Mouse (Mus musculus) telencephalon, adult 2 months (tissue): ENCODE measurements around the gene Unc93a2.
"Not testable (repeated sequence)": the region's sequence is repeated elsewhere in the genome, so short reads cannot be mapped to it uniquely, and the experiment has no call there.

Experiments used
- DNase-seq: peaks from one replicate; pipeline ENCODE4 v3.0.0-alpha.2; 2011; ENCODE audit warnings: low read depth, low spot score

The Unc93a2 gene

DNA sequence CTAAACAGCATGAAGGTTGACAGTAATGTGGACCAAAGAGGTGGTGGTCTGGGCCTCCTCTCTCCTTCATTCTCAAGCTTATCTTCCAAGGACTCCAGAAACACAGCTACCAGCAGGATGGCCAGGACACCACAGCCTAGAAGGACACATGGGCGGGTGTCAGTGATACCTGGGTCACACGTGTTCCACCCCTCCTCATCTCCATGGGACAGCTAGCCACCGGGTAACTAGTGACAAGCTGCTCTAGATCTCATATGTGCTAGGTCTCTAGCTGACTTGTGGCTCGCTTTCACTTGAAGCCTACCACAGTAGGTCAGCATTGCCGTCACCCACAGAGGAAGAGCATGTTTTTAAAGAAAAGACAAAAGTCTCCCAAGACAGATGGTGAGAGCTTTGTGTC lies 13.4 kb downstream of the Unc93a2 start, which contains the start of gene Gm49630:
TSS of gene Gm49630 (minus strand) at position 101 of the 400 bp plus-strand sequence.
- DNase-seq: not testable (repeated sequence)

DNA sequence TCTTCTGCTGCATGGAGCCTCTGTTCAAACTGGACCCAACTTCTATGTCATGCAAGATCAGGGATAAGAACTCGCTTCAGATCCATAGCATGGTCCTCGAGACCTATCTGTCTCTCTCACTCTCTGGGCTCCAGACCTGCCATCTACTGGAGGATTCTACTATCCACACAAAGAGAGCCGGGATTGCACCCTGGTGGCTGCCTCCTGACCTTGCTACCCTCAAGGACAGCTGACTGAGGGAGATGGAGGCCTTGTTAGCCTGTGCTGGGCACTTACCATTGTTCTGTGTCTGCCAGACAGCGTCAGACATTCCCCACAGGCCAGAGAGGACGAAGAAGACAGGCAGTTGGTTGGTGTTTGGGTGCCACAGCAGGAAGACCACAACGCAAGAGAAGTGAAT lies 15.9 kb downstream of the Unc93a2 start:
- not testable (repeated sequence) for DNase-seq

- peak; percentile 10 for DNase-seq
Measured at GRCm38 (mm10) chr17:7366676-7367374, 18.4 kb downstream of the Unc93a2 start.

- not testable (repeated sequence) for DNase-seq
Measured at GRCm38 (mm10) chr17:7366265-7366664, 19.0 kb downstream of the Unc93a2 start.

DNA sequence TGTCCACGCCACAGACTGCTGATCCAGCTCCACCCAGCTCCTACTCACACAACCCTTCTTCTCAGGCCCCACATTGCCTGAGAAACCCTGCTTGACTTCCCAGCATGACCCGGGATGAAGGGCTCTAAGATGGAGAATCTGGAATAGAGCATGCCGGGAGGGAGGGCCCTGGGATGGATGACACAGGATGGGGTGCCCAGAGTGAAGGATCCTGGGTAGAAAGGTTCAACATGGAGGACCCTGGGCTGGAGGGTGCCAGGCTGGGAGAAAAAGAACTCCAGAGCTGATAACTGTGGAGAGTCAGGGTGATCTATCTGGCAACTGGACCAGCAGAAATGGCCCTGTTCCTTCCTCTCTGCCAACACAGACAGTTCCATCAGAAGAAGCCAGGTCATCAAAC lies 19.6 kb downstream of the Unc93a2 start:
- DNase-seq: not testable (repeated sequence)

GRCm38 (mm10) chr17:7360749-7361465 lies 24.4 kb downstream of the Unc93a2 start:
- not testable (repeated sequence) for DNase-seq

DNA sequence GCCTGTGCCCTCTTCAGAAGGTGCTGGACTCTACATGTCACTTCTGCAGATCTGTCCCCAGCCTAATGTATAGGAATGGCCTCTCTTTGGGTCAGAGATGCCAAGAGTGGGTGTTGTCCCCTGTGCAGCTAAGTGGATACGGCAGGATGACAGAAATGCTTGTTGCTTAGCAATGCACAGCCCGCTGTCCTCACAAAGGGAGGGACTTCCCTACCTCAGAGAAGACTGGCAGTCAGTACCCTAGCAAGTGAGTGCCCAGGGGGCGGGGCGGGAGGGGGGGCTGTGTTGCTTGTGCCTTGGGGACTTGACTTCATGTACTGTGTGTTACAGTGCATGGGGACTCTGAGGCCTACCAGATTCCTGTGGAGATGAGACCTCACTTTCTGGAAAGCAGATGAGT lies 25.5 kb downstream of the Unc93a2 start:
- DNase-seq: not testable (repeated sequence)

GRCm38 (mm10) chr17:7352596-7352995 lies 32.7 kb downstream of the Unc93a2 start, which contains the start of gene Ttll2:
Gene Ttll2, minus strand, starts transcription at chr17:7352696.
- not testable (repeated sequence) for DNase-seq

DNA sequence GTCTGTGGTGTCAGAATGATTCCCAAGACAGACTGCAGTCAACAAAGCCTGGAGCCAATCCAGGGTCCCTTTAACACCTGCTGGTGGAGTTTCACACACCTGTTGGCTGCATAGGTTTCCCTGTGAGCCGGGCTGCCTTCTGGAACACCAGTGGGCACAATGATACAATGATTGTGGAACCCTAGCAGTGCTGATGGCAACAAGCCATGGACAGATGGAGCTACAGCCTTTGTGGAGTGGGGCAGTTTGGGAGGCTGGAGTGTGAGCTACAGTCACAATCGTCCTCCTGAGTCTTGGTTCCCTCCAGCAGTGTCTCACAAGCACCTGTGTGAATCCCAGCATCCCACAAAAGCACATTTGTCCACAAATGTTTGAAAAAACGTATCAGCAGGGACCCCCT lies 36.5 kb downstream of the Unc93a2 start:
- not testable (repeated sequence) for DNase-seq

GRCm38 (mm10) chr17:7337381-7337780 lies 47.9 kb downstream of the Unc93a2 start:
- DNase-seq: not testable (repeated sequence)

DNA sequence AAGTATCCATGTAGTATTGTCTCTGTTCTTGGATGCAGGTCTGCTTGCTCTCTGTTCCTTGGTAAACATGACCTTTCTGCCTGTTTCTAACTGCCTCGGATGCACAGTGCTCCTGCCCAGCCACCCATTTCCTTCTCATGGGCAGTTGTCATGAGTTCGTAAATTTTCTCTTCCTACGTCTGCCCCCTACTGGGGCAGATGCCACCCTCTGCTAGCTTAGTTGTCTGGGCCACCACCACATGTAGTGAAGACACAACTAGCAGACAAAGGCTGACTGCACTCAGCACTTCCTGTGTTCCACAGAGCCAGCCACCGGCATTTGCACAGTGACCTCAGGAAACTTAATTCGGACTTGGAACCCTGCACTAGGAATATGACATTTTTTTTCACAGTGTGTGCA lies 52.5 kb downstream of the Unc93a2 start:
- not testable (repeated sequence) for DNase-seq

- not testable (repeated sequence) for DNase-seq
Measured at GRCm38 (mm10) chr17:7326415-7326814, 58.8 kb downstream of the Unc93a2 start.

DNA sequence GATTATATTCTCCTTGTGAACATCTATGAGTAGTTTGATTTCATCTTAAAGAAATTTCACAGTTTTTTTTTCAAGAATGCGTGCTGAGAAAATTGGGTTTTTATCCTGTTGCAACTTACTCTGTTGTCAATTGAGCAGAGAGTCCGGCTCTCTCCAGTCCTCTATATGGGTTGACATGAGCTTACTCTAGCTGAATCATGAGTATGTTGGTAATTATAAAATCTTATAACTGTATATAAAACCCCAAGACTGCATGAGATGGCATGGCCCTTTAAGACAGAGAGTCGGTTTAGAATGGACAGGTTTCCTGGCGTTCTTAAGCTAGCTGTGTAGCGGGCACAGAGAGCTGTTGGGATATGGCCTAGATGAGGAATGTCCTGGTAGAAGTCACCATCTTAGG lies 60.9 kb downstream of the Unc93a2 start, which contains the start of gene Tcp10a:
TSS of gene Tcp10a (plus strand) at position 301 of the 400 bp plus-strand sequence.
- not testable (repeated sequence) for DNase-seq

DNA sequence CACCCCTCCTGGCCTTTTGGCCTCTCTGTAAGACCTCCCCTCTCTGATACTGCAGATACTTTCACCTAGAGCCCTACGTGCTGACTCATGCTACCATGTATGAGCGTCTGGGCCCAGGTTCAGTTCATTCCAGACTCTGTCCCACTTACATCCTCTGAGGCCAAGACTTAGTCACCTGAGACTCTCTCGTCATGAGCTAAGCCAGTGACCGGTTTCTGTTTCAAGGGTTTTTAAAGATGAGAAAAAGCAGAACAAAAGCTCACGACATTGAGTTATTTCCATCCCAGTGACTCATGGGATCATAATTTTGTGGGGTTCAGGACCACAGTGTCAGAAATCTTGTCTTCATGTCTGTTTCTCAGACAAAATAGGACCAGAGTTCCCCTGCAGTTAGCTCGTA lies 65.5 kb downstream of the Unc93a2 start:
- DNase-seq: not testable (repeated sequence)

DNA sequence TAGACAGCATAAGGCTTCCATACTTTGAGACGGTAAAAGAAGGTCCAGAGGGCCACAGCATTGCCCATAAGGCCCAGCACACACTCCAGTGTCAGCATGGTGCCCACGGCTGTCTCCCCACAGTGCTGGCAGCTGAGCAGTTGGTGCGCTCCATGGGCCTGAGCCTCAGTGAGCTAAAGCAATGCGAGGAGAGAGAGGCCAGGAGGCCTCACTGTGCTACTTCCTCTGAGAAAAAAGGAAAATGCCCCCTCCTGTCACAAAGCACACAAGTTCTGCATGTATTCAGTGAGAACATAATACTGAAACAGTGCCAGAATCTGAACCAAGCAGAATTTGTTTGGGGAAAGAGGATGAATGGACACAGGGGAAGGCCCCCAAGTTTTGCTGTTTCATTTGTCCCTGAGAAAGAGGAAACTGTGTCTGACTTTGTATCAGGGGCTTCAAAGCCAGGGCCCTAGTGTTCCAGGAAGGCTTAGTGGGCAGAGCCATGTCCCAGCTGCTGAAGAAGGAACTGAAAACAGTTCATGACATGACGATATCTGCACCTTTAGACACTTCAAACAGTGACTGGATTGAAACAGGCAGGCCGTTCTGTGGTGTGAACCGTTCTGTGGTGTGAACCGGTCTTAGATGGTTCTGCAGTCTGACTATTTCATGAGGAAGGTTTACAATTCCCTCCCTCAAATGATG lies 69.4 kb downstream of the Unc93a2 start:
- DNase-seq: not testable (repeated sequence)
